Mouse (Mus musculus): ENCODE results near the gene Krtcap3.

DNA sequence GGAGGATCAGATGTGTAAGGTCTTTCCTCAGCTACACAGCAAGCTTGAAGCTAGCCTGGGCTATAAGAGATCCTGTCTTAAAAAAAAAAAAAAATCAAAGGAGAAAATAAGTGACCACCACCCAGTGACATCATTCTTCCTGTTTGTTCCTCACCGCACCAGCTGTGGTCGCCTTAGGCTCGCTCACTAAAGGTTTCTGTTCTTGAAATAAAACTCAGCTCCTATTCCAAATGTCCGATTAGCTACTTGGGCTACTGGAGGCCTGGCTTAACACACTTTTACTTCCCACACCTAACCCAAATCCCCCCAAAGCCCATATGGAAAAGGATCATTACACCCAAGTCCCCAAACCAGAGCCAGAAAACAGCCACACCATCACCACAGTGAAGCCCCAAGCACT lies 36.7 kb downstream of the Krtcap3 start:
- TF ChIP-seq POLR2A (IDR thresholded peaks at IDR 0.05; ENCODE audit: borderline replicate concordance, control insufficient read depth, low read depth, low read length) (no peak), CTCF (IDR thresholded peaks at IDR 0.05; ENCODE audit: control insufficient read depth, insufficient read depth, low read length) (no peak)

Measured in bone marrow, adult 2 months (tissue).